Mouse (Mus musculus) testis, postnatal 14 days (tissue): ENCODE measurements around the gene Zfp316.
A peak's percentile ranks its signal among the peaks of the same experiment; 100 is the strongest.

Source experiments
- DNase-seq: peaks from one replicate; pipeline ENCODE4 v3.0.0; 2021; ENCODE audit warnings: low spot score

Zfp316 gene

GRCm38 (mm10) chr5:143279247-143279646 is 9.4 kb upstream of the Zfp316 start:
- no peak for DNase-seq

GRCm38 (mm10) chr5:143275761-143276160 is 5.9 kb upstream of the Zfp316 start:
- no peak for DNase-seq

GRCm38 (mm10) chr5:143272540-143273330 is 2.9 kb upstream of the Zfp316 start:
- DNase-seq: no peak

- no peak for DNase-seq
Observed at GRCm38 (mm10) chr5:143272108-143272507, 2.3 kb upstream of the Zfp316 start.

- DNase-seq: no peak
Observed at GRCm38 (mm10) chr5:143271642-143272041, 1.8 kb upstream of the Zfp316 start.

- no peak for DNase-seq
Observed at GRCm38 (mm10) chr5:143270151-143270519, 313 bp upstream of the Zfp316 start.

- no peak for DNase-seq
Observed at GRCm38 (mm10) chr5:143268985-143269362, 848 bp downstream of the Zfp316 start.

- DNase-seq: no peak
Observed at GRCm38 (mm10) chr5:143266794-143267193, 3.0 kb downstream of the Zfp316 start.

GRCm38 (mm10) chr5:143265409-143265808 is 4.4 kb downstream of the Zfp316 start:
- no peak for DNase-seq

- peak; percentile 32 for DNase-seq
Observed at GRCm38 (mm10) chr5:143264689-143265088, 5.1 kb downstream of the Zfp316 start.

- DNase-seq: no peak
Observed at GRCm38 (mm10) chr5:143261636-143262035, 8.2 kb downstream of the Zfp316 start.

GRCm38 (mm10) chr5:143255802-143256201 is 14.0 kb downstream of the Zfp316 start:
- DNase-seq: no peak

- no peak for DNase-seq
Observed at GRCm38 (mm10) chr5:143255131-143255519, 14.7 kb downstream of the Zfp316 start.

GRCm38 (mm10) chr5:143254487-143255130 is 15.2 kb downstream of the Zfp316 start:
- no peak for DNase-seq

GRCm38 (mm10) chr5:143253881-143254486 is 15.8 kb downstream of the Zfp316 start:
- peak; percentile 24 for DNase-seq

GRCm38 (mm10) chr5:143253186-143253880 is 16.5 kb downstream of the Zfp316 start:
- peak; percentile 46 for DNase-seq

- no peak for DNase-seq
Observed at GRCm38 (mm10) chr5:143252791-143253185, 17.0 kb downstream of the Zfp316 start.

GRCm38 (mm10) chr5:143252039-143252438 is 17.8 kb downstream of the Zfp316 start:
- DNase-seq: no peak

- no peak for DNase-seq
Observed at GRCm38 (mm10) chr5:143244926-143245325, 24.9 kb downstream of the Zfp316 start.

GRCm38 (mm10) chr5:143236036-143236435 is 33.8 kb downstream of the Zfp316 start:
- DNase-seq: no peak

- peak; percentile 94 for DNase-seq
Observed at GRCm38 (mm10) chr5:143235028-143235693, 34.7 kb downstream of the Zfp316 start, which contains the start of gene Zfp12. Gene Zfp12 (plus strand): TSS chr5:143235163.

- no peak for DNase-seq
Observed at GRCm38 (mm10) chr5:143226790-143227189, 43.0 kb downstream of the Zfp316 start, which contains the start of gene Spdye4a. Gene Spdye4a (minus strand): TSS chr5:143226890.
